Mouse (Mus musculus): ENCODE results near the gene Cdca3.
A peak's percentile ranks its signal among the peaks of the same experiment; 100 is the strongest.
"Not testable (repeated sequence)": the region's sequence is repeated elsewhere in the genome, so short reads cannot be mapped to it uniquely, and the experiment has no call there.

Cdca3 gene

DNA sequence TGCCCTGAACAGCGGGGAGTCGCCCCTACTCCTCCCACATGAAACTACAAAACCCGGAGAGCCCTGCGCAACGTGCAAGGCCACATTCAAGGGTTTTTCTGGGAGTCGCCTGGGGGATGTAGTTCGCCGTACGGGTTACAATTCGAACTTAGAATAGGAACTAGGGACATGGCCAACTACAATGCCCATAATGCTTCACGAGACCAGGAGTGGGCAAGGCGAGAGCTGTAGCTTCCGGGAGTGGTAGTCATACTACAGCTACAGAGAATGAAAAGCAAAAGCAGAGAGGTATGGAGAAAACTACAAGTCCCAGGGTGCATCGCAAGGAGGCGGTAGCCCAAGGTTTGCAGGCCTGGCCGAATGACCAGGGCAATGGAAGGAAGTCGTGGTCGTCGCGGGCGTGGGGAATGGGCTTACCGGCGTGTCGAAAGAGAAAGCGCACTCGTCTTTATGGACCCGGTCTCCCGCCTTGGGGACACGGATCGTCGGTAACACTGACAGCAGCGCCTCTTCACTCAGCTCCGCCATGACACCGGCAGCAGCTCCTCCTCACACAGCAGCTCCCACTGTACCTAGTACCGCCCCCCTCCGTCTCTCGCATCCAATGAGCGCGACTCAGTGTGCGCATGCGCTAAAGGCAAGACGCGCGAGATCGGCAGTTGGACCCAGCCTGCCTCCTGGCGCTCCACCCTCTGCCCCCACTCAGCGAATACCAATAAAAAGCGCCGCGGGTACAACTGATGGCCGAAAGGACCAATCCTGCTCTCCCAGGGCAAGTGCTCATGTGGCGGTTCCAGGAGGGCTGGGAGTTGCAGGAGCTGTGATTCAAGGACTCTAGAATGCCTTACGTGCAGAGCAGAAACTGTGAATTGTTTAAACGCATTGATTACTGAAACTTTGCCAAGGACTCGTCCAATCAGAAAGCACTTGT is at the start of gene Cdca3, which contains the start of gene Usp5:
TSS of gene Cdca3 (plus strand) at position 680 of the 931 bp plus-strand sequence.
TSS of gene Usp5 (minus strand) at position 617 of the 931 bp plus-strand sequence.
- DNase-seq (ENCODE audit: low spot score in 2 of 2), result peak; percentile 100

GRCm38 (mm10) chr6:124779984-124780416 is 49.3 kb upstream of the Cdca3 start:
- DNase-seq (ENCODE audit: low spot score in 2 of 2), result no peak

DNA sequence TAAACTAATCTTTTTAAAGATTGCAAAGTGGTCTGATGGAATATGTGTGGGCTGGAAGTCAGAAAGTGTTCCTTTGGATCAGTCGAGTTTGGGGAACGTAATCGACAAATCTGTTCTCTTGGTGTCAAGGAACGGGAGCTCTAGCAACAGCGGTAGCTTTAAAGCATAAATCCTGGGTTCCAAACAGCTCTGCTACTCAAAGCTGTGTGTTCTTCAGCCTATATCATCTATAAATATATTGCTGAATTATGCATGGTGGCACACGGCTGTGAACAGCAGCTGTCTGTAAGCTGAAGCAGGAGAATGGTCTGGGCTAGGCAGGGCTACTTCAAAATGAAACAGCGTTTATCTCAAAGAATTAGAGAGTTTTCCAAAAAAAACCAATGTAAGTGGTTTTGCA is 48.4 kb upstream of the Cdca3 start:
- no peak for DNase-seq (ENCODE audit: low spot score in 2 of 2)

GRCm38 (mm10) chr6:124782436-124782835 is 46.9 kb upstream of the Cdca3 start:
- peak; percentile 57 to 60 for DNase-seq (ENCODE audit: low spot score in 2 of 2)

- no peak for DNase-seq (ENCODE audit: low spot score in 2 of 2)
These were observed 42.5 kb upstream of the Cdca3 start for GRCm38 (mm10) chr6:124786756-124787420.

GRCm38 (mm10) chr6:124787722-124788121 is 41.6 kb upstream of the Cdca3 start:
- no peak for DNase-seq (ENCODE audit: low spot score in 2 of 2)

GRCm38 (mm10) chr6:124789519-124789918 is 39.8 kb upstream of the Cdca3 start:
- no peak for DNase-seq (ENCODE audit: low spot score in 2 of 2)

GRCm38 (mm10) chr6:124790121-124790520 is 39.2 kb upstream of the Cdca3 start:
- DNase-seq (ENCODE audit: low spot score in 2 of 2), result no peak

DNA sequence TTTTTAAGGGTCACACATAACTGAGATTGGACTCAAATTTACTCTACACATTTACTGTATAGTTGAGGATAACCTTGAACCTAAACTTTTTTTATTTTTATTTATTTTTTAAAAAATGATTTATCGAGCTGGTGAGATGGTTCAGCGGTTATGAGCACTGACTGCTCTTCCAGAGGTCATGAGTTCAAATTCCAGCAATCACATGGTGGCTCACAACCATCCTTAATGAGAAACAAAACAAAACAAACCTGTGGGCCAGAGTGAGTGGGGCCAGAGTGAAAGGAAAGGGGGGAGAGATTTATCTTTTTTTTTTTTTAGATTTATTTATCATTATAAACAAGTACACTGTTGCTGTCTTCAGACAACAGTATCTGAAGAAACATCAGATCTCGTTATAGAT is 37.4 kb upstream of the Cdca3 start:
- DNase-seq (ENCODE audit: low spot score in 2 of 2), result no peak

- no peak for DNase-seq (ENCODE audit: low spot score in 2 of 2)
These were observed 33.6 kb upstream of the Cdca3 start for GRCm38 (mm10) chr6:124795781-124796180.

DNA sequence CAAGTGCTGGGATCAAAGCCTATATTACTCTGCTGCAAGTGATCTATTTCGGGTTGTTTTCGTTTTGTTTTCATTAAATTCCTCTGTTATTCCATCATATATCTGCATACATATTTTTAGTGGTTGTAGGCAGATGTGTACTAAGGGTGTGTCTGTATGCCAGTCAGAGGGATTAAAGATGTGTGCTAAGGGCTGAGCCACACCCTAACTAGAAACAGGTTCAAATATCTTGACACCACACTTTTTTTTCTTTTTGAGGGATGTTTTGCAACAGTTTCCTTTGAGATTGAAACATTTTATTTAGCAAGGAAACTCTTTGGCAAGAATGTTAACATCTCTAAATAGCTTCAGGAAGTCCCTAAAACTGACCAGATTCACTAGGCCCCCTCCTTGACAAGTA is 33.1 kb upstream of the Cdca3 start:
- no peak for DNase-seq (ENCODE audit: low spot score in 2 of 2)

- DNase-seq (ENCODE audit: low spot score in 2 of 2), result not testable (repeated sequence)
These were observed 26.9 kb upstream of the Cdca3 start for GRCm38 (mm10) chr6:124802400-124802799.

DNA sequence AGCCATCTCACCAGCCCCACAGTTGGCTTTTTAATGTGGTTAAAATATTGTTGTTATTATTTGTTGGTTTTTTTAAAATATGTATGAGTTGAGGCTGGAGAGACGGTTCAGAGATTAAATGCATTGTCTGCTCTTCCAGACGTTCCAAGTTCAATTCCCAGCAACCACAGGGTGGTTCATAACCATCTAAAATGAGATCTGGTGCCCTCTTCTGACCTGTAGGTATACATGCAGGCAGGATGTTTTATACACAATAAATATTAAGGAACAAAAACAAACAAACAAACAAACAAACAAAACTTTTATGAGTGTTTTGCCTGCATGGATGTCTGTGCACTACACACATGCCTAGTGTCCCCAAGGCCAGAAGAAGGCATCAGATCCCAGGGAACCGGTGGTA is 26.3 kb upstream of the Cdca3 start:
- no peak for DNase-seq (ENCODE audit: low spot score in 2 of 2)

DNA sequence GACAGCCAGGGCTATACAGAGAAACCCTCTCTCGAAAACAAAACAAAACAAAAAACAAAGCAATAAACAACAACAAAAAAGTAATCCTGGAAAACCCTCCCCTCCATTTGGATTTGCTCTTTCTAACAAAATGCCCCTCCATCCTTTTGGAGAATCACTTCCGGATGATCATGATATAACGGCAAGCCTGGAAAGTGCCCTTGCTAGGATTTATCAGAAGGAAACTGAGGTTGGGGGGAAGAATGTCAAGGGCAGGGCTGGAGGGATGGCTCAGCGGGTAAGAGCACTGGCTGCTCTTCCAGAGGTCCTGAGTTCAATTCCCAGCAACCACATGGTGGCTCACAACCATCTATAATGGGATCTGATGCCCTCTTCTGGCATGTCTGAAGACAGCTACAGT is 25.7 kb upstream of the Cdca3 start:
- DNase-seq (ENCODE audit: low spot score in 2 of 2), result not testable (repeated sequence)

GRCm38 (mm10) chr6:124804341-124804740 is 25.0 kb upstream of the Cdca3 start:
- no peak for DNase-seq (ENCODE audit: low spot score in 2 of 2)

GRCm38 (mm10) chr6:124805341-124806321 is 23.7 kb upstream of the Cdca3 start:
- peak; percentile 80 to 86 for DNase-seq (ENCODE audit: low spot score in 2 of 2)

DNA sequence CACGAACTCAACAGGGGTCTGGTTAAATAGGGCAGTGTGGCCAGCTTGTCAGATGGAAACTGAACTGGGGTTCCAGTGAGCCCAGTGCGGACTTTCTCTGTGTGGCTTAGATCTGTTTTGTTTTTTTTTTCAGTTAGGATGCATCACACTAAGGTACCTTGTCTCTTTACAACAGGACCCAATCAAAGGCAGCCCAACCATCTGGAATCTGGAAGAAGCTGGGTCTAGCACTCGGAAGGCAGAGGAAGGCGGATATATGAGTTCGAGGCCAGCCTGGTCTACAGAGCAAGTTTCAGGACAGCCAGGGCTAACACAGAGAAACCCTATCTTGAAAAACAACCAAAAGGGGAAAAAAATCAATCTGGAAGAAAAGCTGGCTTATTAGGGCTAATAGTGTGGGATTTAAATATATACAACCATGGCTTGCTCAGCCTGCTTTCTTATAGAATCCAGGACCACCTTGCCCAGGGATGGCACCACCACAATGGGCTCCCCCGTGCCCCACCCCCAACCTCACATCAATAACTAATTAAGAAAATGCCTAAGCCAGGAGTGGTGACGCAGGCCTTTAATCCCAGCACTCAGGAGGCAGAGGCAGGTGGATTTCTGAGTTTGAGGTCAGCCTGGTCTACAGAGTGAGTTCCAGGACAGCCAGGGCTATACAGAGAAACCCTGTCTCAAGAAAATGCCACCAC is 22.8 kb upstream of the Cdca3 start:
- DNase-seq (ENCODE audit: low spot score in 2 of 2), result no peak

- DNase-seq (ENCODE audit: low spot score in 2 of 2), result no peak
These were observed 22.0 kb upstream of the Cdca3 start for GRCm38 (mm10) chr6:124807366-124807765.

- DNase-seq (ENCODE audit: low spot score in 2 of 2), result no peak
These were observed 21.4 kb upstream of the Cdca3 start for GRCm38 (mm10) chr6:124807986-124808357.

DNA sequence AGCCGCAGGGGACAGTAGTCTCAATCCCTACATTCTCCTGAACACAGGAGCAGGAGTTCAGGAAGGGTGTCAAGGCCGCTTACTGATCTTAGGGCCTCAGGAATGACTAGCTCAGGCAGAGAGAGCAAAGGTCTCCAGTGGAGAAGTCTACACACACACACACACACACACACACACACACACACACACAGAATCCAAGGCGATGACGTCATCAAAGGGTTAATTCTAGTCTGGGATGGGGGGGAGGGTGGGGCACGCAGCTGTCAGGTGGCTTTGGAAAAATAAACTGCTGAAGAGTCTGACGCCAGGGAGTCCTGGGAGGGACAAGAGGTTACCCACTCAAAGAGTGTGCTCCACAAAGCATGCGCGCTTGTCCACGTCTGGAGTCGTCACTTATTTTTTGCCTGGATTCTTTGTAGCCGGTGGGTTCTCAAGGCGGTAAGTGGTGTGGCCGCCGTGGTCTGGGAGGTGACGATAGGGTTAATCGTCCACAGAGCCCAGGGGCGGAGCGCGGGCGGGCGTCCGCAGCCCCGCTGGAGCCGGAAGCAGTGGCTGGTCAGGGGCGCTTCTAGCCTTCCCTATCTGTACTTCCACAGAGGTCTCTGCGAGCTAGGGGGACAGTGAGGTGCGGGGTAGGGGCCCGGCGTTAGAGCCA is 20.9 kb upstream of the Cdca3 start, which contains the start of gene Spsb2:
TSS of gene Spsb2 (plus strand) at position 304 of the 655 bp plus-strand sequence.
- DNase-seq (ENCODE audit: low spot score in 2 of 2), result peak; percentile 60 to 70
